Mouse (Mus musculus) embryonic facial prominence, embryonic 11.5 days (tissue): ENCODE results near the gene Unc5c. TPM values are rescaled to one million over a fixed set of nuclear protein-coding genes. Genes with fewer than 3 reads are reported as not detected.

Experiments used
- ATAC-seq: fragments of 200-750 bp; cut with Nextera tagmentation; replicated peaks from 2 replicates; pipeline ENCODE4 v1.8.0; 2017; ENCODE audit warnings: low read depth; ENCODE audit not compliant: insufficient number of reproducible peaks, low FRiP score, low TSS enrichment
- DNase-seq: peaks from one replicate; pipeline ENCODE4 v3.0.0-alpha.2; 2015; ENCODE audit warnings: low spot score
- H3K27ac ChIP-seq: fragments of 300-500 bp; sonication (generic); replicated peaks from 2 replicates; pipeline ENCODE4 v1.5.1; 2014; ENCODE audit warnings: mild to moderate bottlenecking, low read depth, low read length, control low read depth
- H3K27me3 ChIP-seq: fragments of 300-500 bp; sonication (generic); 2 replicates; pipeline ENCODE4 v1.6.1; 2014; ENCODE audit warnings: mild to moderate bottlenecking, low read length, moderate library complexity, mixed read lengths; ENCODE audit not compliant: control insufficient read depth, insufficient read depth
- H3K36me3 ChIP-seq: fragments of 300-500 bp; sonication (generic); replicated peaks from 2 replicates; pipeline ENCODE4 v1.6.1; 2014; ENCODE audit warnings: low read depth, mild to moderate bottlenecking, low read length, moderate library complexity, mixed read lengths; ENCODE audit not compliant: control insufficient read depth, insufficient read depth
- H3K4me1 ChIP-seq: fragments of 300-500 bp; sonication (generic); 2 replicates; pipeline ENCODE4 v1.6.1; 2014; ENCODE audit warnings: low read length, mixed read lengths; ENCODE audit not compliant: control insufficient read depth, insufficient read depth
- H3K4me2 ChIP-seq: fragments of 300-500 bp; sonication (generic); 2 replicates; pipeline ENCODE4 v1.6.1; 2014; ENCODE audit warnings: low read depth, mild to moderate bottlenecking, control low read depth, low read length, moderate library complexity
- H3K4me3 ChIP-seq: fragments of 300-500 bp; sonication (generic); 2 replicates; pipeline ENCODE4 v1.5.1; 2014; ENCODE audit warnings: low read depth, low read length, control low read depth
- H3K9ac ChIP-seq: fragments of 300-500 bp; sonication (generic); replicated peaks from 2 replicates; pipeline ENCODE4 v1.6.1; 2014; ENCODE audit warnings: mild to moderate bottlenecking, control low read depth, low read length
- H3K9me3 ChIP-seq: fragments of 300-500 bp; sonication (generic); replicated peaks from 2 replicates; pipeline ENCODE4 v1.6.1; 2016; ENCODE audit warnings: mild to moderate bottlenecking, low read length, inconsistent platforms, mixed read lengths; ENCODE audit not compliant: control insufficient read depth
- WGBS: fragments of 180-500 bp; shearing (Covaris S2); extraction: QIAGEN DNeasy Blood & Tissue Kit; methylation state at CpG from one replicate; pipeline ENCODE4 v1.1.7; 2014; 5-methylcytosine and 5-hydroxymethylcytosine counted together
- polyA plus RNA-seq: library from polyadenylated mRNA; unstranded; fragments of >200 nt; fragmentation: Nextera tagmentation; extraction: Ambion mirVana; gene quantifications from 2 replicates; pipeline ENCODE4 v1.2.1, GENCODE M21; 2014

Unc5c gene
- polyA plus RNA-seq, 1 experiment from 2014 or later, result 10.0 TPM

DNA sequence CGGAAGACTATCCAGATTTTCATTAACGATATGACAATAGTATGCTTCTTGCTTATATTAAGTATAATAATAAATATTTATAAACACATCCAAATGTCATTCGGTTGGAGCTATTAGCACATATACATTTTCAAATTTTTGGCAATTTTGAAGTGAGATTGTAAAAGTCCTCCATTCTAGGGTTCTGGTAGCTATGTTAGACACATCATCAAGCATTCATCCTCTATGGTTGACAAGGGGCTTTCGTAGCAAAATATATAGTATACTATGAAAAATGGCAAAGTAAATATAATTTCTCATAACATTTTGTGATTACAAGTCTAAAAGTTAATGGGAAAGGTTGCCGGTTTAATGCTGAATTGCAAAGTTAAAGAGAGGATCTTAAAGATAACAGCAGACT, 10.4 kb downstream of the Unc5c start:
- H3K4me1 ChIP-seq, result no peaks in the 10 kb centered on the region
- no peak overlapping the region for H3K9ac ChIP-seq
- WGBS, result 81% methylated on average over 5 of the region's 5 CpGs
- no peak for DNase-seq
- no peaks in the 10 kb centered on the region for H3K9me3 ChIP-seq
- no peak overlapping the region for H3K4me2 ChIP-seq
- no peak overlapping the region for H3K4me3 ChIP-seq
- no peak overlapping the region for H3K27ac ChIP-seq
- no peaks in the 10 kb centered on the region for H3K27me3 ChIP-seq
- no peak for ATAC-seq
- H3K36me3 ChIP-seq, result no peaks in the 10 kb centered on the region

DNA sequence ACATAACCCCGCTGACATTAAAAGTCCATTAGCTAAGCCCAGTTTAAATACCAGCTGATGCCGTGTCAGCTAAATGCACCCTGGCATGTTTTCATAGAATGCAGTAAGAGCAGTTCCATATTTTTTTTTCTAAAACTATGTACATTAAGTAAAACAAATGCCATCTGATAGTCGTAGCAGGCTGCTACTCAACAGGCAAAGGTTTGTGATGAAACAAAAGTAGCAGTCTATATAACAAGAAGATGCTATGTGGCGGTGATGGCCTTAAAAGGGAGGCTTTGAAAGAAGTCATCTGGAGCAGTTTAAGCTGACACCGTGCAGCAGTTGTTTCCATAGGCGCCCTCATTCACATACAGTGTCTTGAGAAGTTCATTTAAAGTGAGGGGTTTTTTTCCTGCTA, 10.9 kb downstream of the Unc5c start:
- H3K4me3 ChIP-seq, result no peak overlapping the region
- peak; percentile 37 for DNase-seq
- no peaks in the 10 kb centered on the region for H3K4me1 ChIP-seq
- WGBS, result 22% methylated on average over 6 of the region's 6 CpGs
- no peak overlapping the region for H3K4me2 ChIP-seq
- peak; percentile 34; the same call in 1 of the 2 replicates for ATAC-seq
- H3K27ac ChIP-seq, result no peak overlapping the region
- no peak overlapping the region for H3K9ac ChIP-seq
- H3K27me3 ChIP-seq, result no peaks in the 10 kb centered on the region
- H3K9me3 ChIP-seq, result no peaks in the 10 kb centered on the region
- no peaks in the 10 kb centered on the region for H3K36me3 ChIP-seq

GRCm38 (mm10) chr3:141476670-141477069, 11.7 kb downstream of the Unc5c start:
- Histone ChIP-seq H3K27me3 (no peaks in the 10 kb centered on the region), H3K4me3 (no peak overlapping the region), H3K9me3 (no peaks in the 10 kb centered on the region), H3K27ac (no peak overlapping the region), H3K4me1 (no peaks in the 10 kb centered on the region), H3K4me2 (no peak overlapping the region), H3K36me3 (no peaks in the 10 kb centered on the region), H3K9ac (no peak overlapping the region)
- DNase-seq, result no peak
- ATAC-seq, result peak; percentile 84
- WGBS, result 47% methylated on average over 3 of the region's 3 CpGs

GRCm38 (mm10) chr3:141482465-141482864, 17.4 kb downstream of the Unc5c start:
- no peak for ATAC-seq
- 58% methylated on average over 4 of the region's 4 CpGs for WGBS

DNA sequence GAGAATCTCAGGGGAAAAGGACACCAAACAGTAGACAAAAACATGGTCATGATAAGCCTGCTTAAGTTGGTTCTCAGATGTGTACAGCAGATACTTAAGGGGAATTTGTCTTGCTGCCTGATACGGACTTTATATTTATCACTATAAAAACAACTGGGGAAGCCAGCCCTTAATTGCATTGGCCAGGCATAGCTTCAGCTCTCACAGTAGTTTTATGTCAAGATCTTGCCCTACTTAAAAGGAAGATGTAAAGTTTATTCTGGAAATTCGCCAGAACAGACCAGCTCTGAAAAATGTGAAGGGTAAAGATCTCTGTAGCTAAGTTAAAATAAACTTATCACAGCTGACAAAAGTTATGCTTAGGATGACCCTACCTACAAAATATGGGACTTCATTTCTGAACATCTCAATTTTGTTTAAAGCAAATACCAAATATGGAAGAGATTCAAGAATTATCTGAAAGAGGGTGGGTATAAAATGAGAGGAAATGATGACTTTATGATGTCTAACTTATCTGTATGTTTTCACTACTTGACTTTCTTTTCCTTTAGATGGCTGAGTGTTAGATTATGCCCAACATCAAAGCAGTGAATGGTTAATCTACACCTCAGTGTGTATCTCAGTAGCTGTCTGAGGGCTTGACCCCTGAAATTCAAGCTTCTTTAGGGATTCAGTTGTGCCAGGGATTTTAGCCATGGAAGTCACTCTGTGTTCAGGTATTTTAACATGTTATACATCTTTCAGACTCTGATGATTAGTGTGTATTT, 18.8 kb downstream of the Unc5c start:
- DNase-seq, result no peak
- Histone ChIP-seq H3K27ac (no peak overlapping the region), H3K36me3 (no peaks in the 10 kb centered on the region), H3K4me3 (no peak overlapping the region), H3K27me3 (no peaks in the 10 kb centered on the region), H3K9ac (no peak overlapping the region), H3K4me1 (no peaks in the 10 kb centered on the region), H3K9me3 (no peaks in the 10 kb centered on the region), H3K4me2 (no peak overlapping the region)
- WGBS, result 50% methylated on average over 2 of the region's 2 CpGs
- ATAC-seq, result no peak

More at GRCm38 (mm10) chr3:141482465-141482864, 17.4 kb downstream of the Unc5c start:
- no peaks in the 10 kb centered on the region for H3K27me3 ChIP-seq
- H3K36me3 ChIP-seq, result no peaks in the 10 kb centered on the region
- H3K4me1 ChIP-seq, result no peaks in the 10 kb centered on the region
- no peak overlapping the region for H3K4me3 ChIP-seq
- H3K4me2 ChIP-seq, result no peak overlapping the region
- no peak overlapping the region for H3K9ac ChIP-seq
- H3K9me3 ChIP-seq, result no peaks in the 10 kb centered on the region
- no peak overlapping the region for H3K27ac ChIP-seq
- DNase-seq, result no peak

- WGBS, result 84% methylated on average over 4 of the region's 4 CpGs
- no peak for DNase-seq
- H3K9me3 ChIP-seq, result no peaks in the 10 kb centered on the region
These were observed 20.2 kb downstream of the Unc5c start for GRCm38 (mm10) chr3:141485218-141485617.

DNA sequence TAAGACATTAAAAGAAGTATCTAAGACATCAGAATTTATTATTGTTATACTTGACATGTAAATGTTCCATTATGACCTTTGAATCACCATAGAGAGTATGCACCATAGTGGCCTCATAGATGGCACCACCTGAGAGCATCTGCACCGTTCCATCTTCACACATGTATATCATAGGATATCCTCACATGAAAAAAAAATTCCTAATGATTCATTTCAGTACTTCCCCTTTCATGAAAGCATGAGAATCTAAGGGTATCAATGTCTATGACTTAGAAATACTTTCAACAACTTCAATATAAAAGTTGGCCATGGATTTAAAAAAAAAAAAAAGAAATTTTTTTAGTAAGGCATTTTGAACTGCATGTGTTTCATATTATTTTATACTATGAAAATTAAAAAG, 25.6 kb downstream of the Unc5c start:
- no peaks in the 10 kb centered on the region for H3K27me3 ChIP-seq
- DNase-seq, result no peak
- 94% methylated on average over 1 of the region's 1 CpGs for WGBS

More at GRCm38 (mm10) chr3:141485218-141485617, 20.2 kb downstream of the Unc5c start:
- Histone ChIP-seq H3K4me3 (no peak overlapping the region), H3K27ac (no peak overlapping the region), H3K9ac (no peak overlapping the region), H3K36me3 (no peaks in the 10 kb centered on the region), H3K27me3 (no peaks in the 10 kb centered on the region), H3K4me1 (no peaks in the 10 kb centered on the region), H3K4me2 (no peak overlapping the region)
- ATAC-seq, result no peak

DNA sequence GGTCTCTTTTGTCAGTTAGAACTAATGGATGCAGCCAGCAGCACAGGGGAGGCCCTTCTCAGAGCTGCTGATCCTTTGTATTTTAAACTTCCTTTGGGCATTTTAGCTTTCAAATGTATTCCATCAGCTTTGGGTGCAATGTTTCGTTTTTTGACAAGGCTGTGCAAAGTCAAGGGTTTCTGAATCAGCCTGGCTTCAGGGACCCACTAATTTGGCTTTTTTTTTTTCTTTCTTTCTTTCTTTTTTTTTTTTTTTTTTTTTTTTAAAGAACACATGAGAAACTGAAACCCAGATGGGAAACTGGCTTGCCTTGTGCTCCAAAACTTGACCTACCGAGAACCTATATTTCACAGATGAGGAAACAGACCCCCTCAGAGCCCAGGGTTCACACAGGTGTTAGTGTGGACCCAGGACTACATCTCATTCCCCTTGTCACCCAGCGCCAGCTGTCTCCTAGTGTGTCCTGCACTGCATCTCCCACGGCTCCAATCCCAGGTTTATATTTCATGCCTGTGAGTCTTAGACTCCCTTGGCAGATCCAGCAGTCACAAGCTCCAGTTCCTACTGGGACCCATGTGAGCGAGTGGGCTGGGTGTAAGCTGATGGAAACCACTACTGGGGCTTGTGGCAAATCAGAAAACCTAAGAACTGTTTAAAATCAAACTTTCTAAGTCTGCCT, 26.4 kb downstream of the Unc5c start:
- no peak overlapping the region; the same call in 1 of the 2 replicates for H3K27ac ChIP-seq
- no peaks in the 10 kb centered on the region for H3K4me1 ChIP-seq
- no peak overlapping the region for H3K9ac ChIP-seq
- 14% methylated on average over 5 of the region's 5 CpGs for WGBS
- ATAC-seq (peak; percentile 88), DNase-seq (peak; percentile 63)
- H3K36me3 ChIP-seq, result no peaks in the 10 kb centered on the region
- H3K4me3 ChIP-seq, result no peak overlapping the region
- H3K4me2 ChIP-seq, result no peak overlapping the region
- no peaks in the 10 kb centered on the region for H3K9me3 ChIP-seq
- H3K27me3 ChIP-seq, result no peaks in the 10 kb centered on the region

More for the DNA sequence above, 25.6 kb downstream of the Unc5c start:
- Histone ChIP-seq H3K4me3 (no peak overlapping the region), H3K36me3 (no peaks in the 10 kb centered on the region), H3K9me3 (no peaks in the 10 kb centered on the region), H3K4me2 (no peak overlapping the region), H3K9ac (no peak overlapping the region), H3K27ac (no peak overlapping the region), H3K4me1 (no peaks in the 10 kb centered on the region)
- no peak for ATAC-seq
